Mouse (Mus musculus): ENCODE measurements around the gene Dnah11.
"Not testable (repeated sequence)": the region's sequence is repeated elsewhere in the genome, so short reads cannot be mapped to it uniquely, and the experiment has no call there.

Gene Dnah11

DNA sequence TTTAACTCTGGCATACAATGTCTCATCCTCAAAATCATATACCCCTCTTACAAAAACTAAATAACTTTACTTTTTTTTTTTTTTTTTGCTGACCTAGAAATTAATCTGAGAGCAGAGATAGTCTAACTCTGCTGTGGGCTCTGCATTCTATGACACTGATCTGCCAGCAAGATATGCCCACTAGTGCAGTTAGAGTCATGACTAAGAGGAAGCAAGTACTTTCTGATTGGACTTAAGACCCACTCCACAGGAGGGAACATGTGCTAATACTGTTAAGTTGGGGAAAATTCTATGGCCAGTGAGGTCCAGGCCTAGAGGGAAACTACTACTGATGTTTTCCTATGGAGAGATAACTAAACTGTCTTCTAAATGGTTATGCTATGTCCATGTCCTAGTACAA lies 225.1 kb downstream of the Dnah11 start:
- DNase-seq (ENCODE audit: low read depth, low spot score), result no peak

DNA sequence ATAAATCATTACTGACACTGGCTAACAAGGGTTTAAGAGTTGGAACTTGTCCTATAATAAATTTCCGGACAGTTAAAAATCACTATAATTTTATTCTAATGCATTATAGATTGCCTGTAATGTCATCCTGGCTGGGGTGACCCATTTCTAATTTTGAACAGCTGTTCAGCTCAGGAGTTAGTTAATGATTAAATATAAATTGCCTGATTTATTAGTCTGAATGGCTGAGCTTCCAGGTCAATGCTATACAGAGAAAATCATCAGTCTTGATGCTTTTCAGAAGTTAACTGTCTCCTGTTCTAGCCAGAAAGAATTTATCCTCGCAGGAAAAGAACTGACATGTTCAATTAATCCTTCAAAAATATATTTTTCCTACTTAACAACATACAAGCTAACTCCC lies 236.1 kb downstream of the Dnah11 start:
- DNase-seq (ENCODE audit: low read depth, low spot score), result no peak

DNA sequence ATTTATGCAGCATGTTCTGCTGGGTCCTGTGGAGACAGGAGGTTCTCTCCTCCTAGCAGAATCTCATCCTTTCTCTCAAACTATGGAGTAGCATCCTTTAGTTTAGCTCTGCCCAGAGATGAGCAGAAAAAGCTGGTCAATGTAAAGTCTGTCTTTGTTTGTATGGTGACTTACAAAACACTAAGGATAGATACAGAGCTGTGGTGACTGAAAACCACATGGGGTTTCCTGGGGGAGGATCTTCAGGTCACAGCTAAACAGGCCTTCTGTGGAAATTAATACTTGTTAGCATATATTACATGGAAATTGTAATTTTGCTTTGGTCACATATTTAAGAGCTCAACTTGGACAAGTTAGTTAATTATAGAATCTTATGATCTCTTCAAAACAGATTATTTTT lies 239.6 kb downstream of the Dnah11 start:
- no peak for DNase-seq (ENCODE audit: low read depth, low spot score)

DNA sequence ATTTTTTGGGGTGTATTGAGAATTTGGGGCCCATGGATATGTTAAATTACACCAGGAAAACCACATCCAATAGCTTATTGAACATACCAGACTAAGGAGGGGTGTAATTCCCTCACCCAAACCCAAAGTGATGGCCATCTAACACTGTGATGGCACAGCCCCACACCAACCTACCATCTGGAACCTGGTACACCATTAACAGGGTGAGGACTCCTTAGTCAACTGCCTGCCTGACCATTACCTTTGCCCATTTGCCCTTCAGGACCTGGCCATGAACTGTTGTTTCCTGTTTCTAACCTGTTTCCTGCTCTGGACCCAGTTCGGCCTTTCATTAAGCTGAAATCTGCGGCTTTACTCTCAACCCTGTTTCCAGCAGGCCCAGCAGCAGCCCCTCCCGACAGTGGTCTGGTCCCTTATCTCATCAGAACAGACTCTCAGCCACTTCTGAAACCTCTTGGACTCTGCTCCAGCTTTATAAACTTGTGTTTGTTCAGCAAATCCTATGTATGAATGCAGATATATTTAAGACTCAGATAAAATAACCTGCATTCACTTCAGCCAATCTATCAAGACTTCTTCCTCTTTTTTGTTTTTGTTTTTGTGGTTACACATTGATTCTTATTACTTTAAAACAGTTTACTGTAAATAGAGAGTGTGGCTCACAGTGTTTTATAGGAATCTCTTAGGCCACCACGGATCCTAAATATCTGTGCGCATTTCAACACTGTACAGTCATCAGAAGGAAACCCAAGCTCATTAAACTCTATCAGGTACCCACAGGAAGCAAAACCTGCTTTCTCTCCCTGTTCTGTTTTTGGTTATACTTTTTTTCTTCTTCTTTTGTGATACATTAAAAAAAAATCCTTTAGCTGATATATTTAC lies 251.8 kb downstream of the Dnah11 start:
- no peak for DNase-seq (ENCODE audit: low read depth, low spot score)

DNA sequence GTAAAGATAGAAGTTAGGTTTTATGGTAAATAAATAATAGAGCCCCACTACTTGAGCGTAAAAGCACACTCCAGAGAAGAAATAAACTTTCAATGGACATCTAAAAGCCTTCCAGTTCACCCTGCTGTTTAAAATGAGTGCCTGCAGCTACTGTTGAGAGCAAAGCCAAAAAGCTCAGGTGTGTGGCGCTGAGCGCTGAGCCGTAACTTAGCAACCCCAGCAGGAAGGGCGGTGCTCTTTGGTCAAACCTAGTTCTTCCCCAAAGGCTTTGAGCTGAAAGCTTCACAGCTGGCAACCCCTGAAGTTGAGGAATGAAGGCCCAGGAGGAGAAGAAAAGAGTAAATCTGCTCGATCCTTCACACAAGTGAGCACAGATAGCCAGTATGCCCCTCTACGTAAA lies 256.9 kb downstream of the Dnah11 start:
- no peak for DNase-seq (ENCODE audit: low read depth, low spot score)

DNA sequence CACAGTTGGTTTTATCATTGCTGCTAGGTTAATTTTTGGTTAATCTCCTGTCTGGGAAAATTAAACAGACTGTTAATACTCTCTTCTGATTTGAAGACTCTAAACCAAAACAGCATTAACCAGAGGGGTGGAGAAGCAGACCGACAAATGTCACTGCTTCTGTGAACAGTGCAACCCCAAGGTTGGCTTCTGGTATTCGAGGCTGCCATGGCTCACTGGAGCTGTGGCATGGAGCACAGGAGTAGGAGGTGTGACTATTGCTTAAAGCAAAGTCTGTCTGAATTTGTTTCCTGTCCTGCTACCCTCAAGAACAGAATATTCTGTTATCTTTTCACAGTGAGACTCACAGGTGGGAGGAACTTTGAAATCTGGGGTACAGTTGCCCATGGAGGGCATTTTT lies 260.6 kb downstream of the Dnah11 start:
- no peak for DNase-seq (ENCODE audit: low read depth, low spot score)

DNA sequence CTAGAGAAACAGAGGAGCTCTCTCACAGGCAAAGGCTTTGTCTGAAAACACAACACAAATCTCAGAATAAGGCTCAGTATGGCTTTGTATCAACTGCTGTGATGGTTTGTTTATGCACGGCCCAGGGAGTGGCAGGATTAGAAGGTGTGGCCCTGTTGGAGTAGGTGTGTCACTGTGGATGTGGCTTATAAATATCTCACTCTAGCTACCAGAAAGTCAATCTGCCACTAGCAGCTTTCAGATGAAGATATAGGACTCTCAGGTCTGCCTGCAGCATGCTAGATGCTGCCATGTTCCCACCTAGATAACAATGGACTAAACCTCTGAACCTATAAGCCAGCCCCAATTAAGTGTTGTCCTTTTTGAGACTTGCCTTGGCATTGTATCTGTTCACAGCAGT lies 266.8 kb downstream of the Dnah11 start:
- DNase-seq (ENCODE audit: low read depth, low spot score), result no peak

DNA sequence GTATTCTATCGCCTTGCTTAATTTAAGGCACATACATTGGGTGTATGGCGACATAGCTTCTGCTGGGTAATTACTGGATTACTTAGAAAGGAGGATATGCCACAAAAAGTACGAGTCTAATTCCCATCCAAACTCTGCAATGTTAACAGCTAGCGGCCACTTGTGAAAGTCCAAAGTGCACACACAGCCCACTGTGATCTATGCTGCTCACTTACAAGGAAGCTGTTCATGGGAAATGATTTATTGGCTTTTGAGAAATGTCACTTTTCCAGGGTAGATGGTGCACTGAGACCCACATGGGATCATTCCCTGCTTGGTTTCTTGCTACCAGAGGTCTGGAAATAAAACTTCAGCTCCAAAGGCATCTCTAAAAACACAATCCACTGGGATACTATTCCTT lies 269.1 kb downstream of the Dnah11 start:
- no peak for DNase-seq (ENCODE audit: low read depth, low spot score)

DNA sequence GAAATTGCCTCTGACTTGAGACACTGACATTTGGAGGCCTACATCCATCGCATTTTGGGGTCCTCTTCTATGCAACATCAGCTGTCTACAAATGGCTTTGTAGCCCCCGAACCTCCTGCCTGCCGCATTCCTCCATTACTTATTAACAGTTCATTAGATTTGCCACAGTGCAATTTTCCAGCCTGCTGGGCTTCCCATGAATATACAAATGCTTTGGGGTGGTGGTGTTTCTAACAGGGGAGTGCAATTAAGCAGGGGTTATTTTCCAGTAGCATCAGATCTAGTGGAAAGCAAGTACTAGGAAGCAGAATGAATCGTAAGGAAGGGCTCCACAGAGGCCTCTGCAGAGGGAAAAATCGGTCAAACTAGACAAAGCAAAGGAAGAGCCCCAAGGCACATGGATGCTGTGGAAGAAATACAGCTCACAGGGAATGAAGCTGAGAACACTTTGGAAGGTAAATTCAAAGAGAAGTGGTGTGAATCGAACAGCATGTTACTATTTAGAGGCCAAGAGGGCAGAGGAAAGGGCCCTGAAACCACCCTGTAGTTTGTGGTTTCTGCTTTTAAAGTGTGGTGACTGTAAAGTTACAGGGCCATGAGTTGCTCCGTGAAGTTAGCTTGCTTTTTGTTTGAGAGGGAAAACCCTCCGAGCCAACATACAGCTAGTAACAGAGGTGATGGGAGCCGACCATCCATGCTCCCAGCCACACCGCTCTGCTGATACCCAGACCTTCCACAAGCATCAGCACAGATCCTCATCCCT lies 282.8 kb downstream of the Dnah11 start:
- DNase-seq (ENCODE audit: low read depth, low spot score), result no peak

DNA sequence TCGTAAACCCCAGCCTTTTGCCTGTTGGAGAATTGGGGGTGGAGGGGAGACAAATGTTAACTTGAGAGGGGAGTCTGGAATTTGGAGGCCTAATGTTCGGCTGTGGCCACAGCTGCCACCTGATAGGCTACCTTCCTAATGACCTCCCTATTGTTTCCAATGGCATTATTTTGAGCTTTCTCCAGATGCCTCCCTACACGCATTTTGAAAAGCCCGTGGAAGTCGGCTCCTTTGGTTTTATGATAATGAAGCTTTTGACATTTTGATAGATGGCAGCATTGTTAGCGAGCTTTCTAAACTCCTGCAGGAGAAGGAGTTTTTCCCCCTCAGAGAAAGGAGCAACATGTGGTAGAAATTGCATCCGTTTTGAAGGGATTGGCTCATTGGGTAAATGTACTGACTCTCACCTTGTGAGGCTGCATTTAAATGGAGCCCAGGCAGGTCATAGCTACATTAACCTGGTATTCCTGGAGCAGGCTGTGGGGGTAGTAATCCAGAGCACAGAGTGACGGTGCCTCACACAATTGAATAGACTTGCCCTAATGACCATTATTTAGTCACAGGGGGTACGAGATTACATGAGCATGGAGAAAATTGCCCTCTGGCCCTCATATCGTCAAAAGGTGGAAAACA lies 284.1 kb downstream of the Dnah11 start:
- no peak for DNase-seq (ENCODE audit: low read depth, low spot score)

DNA sequence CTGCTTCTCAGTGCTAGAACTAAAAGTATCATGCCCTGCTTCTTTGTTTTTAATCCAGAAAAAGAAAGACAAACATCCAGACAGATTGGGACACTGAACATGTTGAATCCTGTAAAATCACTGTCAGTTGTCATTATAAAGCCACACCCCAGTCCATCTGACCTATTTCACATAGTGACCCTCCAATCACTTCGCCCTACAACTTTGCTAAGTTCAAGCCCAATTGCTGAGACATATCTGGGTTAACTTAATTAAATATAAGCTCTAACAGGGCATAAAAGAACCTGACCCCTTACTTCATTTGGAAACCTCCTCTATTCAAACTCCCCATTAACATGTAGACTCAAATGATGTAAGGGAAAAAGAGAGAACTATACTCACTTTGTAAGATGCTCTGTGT lies 287.4 kb downstream of the Dnah11 start:
- no peak for DNase-seq (ENCODE audit: low read depth, low spot score)

DNA sequence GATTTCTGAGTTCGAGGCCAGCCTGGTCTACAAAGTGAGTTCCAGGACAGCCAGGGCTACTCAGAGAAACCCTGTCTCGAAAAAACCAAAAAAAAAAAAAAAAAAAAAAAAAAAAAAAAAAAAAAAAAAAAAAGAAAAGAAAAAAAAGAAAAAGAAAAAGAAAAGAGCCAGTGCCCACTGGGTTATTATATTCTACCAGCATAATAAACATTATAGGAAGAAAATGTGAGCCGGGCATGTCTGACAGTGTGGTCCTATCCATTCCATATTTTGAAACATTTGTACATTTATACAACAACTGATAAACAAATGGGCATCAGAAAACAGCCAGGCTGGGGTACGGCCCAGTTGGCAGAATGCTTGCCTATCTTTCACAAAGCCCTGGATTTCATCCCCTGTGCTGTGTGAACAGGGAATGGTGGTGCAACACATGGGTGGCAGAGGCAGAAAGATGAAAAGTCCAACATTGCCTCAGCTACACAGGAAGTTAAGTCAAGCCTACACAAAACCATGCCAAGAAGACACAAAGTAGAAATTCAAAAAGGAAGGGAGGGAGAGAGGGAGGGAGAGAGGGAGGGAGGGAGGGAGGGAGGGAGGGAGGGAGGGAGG lies 293.5 kb downstream of the Dnah11 start:
- not testable (repeated sequence) for DNase-seq (ENCODE audit: low read depth, low spot score)

DNA sequence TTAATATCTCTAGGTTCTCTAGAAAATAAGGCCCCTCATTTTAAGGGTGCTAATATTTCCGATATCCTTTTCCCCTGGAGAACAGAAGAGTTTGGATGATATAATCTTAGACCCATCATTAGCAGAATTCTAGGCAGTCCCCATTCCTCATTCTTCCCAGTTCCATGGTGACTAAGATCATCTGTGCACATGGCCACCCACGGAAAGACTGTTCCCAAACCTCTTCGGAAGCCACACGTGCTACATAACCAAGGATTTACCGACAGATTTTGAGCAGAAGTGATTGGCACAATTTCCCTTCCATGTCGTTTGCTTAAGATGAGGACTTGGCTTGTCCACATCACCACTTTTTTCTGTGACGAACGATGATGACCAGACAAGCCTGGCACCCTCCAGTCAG lies 295.2 kb downstream of the Dnah11 start:
- DNase-seq (ENCODE audit: low read depth, low spot score), result no peak

DNA sequence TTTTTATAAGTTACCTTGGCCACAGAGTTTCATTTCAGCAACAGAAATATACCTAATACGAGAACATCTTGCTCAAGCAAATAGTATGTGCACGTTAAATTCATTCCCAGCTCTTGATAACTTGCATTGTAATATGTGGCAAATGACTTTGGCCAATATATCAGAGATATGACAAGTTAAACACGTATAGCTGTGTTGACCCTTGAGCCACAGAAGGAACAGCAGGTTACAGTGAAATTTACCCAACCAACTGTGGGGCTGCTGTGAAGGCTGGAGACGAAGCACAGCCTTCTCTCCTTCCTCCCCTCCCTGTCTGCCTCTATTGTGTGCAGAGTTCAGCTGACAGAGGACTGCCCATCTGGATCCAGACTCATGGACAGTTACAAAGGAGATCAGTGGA lies 297.5 kb downstream of the Dnah11 start:
- DNase-seq (ENCODE audit: low read depth, low spot score), result not testable (repeated sequence)

DNA sequence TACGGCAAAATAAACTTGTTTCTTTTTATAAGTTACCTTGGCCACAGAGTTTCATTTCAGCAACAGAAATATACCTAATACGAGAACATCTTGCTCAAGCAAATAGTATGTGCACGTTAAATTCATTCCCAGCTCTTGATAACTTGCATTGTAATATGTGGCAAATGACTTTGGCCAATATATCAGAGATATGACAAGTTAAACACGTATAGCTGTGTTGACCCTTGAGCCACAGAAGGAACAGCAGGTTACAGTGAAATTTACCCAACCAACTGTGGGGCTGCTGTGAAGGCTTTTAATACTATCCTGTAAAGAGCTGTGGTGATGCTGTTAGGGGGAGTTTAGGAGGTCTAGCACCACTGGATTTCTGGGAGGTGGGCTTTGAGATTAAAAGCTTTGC lies 298.0 kb downstream of the Dnah11 start:
- DNase-seq (ENCODE audit: low read depth, low spot score), result not testable (repeated sequence)

DNA sequence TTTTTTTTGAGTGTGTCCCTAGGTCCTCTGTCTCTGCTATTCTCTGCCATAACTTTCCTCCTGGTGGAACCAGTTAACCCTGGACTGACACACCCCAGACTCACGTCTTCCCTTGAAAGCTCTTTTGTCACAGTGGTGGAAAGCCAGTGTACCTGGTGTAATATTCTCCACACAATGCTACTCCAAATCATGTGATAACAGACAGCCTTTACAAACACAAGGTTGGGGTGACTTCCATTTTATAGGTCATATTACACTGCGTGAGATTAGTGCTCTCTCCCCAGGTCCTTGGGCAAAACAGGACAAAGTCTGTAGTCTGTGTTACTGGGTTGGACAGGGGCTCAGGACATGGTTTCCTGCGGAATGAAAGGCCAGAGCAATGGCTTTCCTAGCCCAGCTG lies 311.4 kb downstream of the Dnah11 start:
- no peak for DNase-seq (ENCODE audit: low read depth, low spot score)

DNA sequence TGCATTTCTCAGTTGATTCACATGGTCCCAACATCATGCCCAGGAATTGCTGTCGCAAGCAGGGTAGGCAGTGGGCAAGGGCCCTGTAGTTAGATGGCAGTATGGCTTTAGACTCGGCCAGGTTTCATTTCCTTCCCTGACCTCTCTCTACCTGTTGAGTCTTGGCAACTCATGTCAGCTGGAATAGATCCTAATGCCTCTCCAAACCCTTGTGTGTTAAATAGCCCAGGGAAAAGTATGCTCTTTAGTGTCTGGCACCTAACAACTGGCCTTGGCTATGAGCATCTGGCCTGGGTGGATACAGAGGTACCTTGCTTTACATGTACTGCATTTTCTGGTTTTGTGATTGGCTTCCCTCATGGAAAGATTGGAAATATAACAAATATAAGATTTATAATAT lies 314.2 kb downstream of the Dnah11 start:
- no peak for DNase-seq (ENCODE audit: low read depth, low spot score)

DNA sequence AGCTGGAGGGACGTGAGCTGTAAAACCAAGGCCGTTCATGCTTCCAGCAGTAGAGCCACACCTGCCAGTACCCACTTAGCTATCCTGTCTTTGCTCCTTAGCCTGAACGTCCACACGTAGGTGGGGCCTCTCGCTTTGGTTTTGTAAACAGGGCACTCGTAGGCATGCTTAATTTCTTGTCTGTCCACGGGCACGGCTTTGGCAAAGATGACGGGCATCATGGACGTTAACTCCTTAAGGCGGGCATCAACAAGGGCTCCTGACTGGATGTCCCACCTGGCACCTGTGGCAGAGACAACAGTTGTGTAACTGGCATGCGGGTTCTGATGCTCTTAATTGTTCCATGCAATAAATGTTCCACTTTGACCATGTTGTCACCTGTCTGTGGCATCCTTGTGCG lies 320.5 kb downstream of the Dnah11 start:
- DNase-seq (ENCODE audit: low read depth, low spot score), result no peak

DNA sequence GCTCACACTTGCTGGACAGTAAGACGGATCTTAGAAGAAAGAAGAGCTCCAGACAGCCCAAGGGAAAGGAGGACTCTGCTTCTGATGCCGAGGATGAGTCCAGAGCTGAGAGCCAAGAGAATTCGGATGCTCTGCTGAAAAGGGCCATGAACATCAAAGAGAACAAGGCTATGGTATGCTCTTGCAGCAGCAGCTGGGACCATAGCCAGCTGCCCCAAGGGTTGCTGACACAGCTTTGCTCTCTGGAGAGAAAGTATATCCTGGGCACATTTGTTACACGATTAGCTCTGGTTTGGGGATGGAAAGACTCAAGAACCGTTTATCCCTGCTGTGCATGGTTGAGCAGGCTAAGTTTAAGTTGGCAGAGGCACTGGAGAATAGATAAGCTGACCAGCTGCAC lies 326.6 kb downstream of the Dnah11 start:
- no peak for DNase-seq (ENCODE audit: low read depth, low spot score)

DNA sequence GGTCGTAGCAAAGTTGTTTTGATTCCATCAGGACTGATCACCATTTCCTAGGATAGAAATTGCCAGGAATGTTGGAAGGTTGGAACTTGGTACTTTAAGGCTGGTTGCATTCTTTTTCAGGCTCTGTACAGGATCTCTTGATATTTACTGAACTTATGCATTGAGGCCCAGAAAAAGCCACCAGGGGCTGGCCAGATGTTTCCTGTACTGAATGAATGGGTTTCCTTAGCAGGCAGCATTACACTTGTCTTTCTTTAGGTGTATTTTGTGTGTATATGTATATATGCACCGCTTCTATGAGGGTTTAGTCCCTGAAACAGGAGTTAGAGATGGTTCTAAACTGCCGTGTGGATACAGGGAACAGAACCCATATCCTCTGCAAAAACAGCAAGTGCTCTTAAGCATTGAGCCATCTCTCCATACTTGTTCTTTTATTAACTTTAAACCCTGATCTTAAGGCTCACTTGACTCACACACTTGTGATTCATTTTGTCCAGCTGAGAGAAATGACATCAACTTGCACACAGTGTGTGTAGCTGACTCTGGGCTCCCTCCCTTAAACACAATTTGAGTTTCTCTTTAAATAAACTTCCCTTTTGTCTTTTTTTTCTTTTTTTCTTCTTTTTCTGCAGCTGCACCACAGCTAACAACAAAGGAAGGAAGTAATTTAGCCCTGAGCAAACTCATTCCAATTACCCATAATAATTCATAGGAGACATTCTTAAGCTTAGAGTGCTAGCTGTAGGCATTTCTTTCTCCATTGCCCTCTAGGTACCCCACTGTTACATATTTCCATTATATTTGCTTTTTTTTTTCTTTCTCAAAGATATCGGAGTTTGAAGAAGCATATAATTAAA lies 330.9 kb downstream of the Dnah11 start:
- no peak for DNase-seq (ENCODE audit: low read depth, low spot score)

DNA sequence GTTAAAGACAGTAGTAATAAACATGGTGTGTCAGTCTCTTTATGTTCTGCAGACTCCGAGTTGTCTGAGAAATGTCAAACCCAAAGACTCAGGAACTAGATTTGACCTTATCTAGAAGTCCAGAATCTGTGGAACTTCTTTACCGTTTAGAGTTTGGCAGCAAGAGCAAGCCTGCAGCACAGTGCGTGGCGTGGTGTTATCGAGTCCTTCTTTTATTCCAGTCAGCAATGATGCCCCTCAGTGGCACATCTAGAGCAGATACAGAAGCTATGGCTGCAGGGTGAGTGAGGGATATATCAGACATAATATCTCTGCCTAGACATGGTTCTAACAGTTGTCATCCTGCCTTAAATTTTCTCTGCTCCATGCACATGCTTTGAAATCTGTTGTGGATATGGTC lies 336.2 kb downstream of the Dnah11 start:
- DNase-seq (ENCODE audit: low read depth, low spot score), result no peak

Data from retina, adult 2 months (tissue).